Mouse (Mus musculus): ENCODE measurements at regions not wholly inside any gene's neighbourhood (a gene's known extent, or its start where the extent isn't known, plus 50 kb on each side); places are given as distances from the start of the nearest gene placed in this dataset.
"Not testable (repeated sequence)": the region's sequence is repeated elsewhere in the genome, so short reads cannot be mapped to it uniquely, and the experiment has no call there.

GRCm38 (mm10) chr13:74563483-74564330 is 69.9 kb upstream of the Zfp825 start:
- DNase-seq, result peak; percentile 81

DNA sequence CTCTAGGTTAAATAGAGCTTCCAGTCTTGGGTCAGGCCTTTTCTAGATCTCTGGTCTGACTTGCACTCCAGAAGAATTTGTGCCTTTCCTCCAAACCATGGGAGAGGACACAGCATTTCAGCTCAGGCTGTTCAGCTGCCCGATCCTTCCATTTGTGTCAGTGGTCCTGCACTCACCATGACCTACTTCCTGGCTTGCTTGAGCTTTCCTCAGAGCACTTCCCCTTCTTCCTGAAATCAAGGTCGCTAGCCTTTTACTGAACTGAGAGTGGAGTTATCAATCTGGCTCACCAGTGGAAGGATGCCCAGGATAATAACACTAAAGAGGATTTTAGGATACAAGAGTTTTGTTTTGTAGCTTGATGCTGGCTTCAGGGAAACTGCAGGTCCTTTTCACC is 70.5 kb upstream of the Zfp825 start:
- not testable (repeated sequence) for DNase-seq

DNA sequence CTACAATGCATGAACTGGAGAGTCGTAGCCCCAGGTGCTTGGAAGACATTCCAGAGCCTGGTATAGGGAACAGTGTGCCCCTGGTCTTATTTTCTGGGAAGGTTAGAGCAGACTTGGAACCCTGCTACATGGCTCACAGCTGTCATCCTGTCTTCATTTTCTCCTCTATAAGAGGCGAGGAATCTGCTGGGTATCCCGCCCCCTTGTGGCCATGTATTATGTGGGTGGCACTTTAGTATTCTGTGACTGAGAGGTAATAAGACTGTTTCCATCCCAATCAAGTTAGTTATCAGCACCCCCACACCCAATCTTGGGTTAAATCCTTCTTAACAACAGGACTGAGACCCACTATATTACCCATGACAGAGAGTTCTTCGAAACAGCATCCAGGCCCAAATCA is 69.4 kb upstream of the Erap1 start:
- not testable (repeated sequence) for DNase-seq
